ENCODE assay signal across 9 mouse cellular contexts in the genomic region with DNA sequence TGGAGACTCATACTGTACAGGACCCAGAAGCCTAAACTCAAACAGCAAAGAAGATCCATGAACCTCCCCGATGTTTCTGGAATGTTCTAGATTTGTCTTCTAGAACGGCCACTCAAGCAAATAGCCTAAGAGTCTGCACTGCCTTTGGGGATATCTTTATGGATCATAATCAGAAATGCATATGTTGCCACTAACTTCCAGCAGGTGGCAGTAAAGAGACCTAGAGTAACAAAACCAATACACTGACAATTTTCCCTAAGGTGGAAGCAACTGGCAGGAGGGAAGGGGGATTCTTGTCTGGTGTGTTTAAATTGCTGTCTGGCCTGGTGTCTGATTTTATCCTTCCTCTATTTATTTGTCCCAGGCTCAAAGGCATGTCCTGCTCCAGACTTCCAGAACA.
DNase-seq lines count a peak whose midpoint lies in the region; ATAC-seq lines count a peak whose summit lies in the region.
"Had no signal": no experiment of that assay in that cellular context is flagged by ENCODE, and none has a peak within 500 bp of the region (broad histone marks: within the 10 kb centered on the region; RNA-seq: fewer than 3 reads in every experiment).

No protein-coding gene starts in this region.

- H3K4me1 ChIP-seq in kidney, embryonic 15.5 days, result peaks cover 6% of the 10 kb centered on the region

- H3K4me2 ChIP-seq in kidney, embryonic 15.5 days, result no peak overlapping the region

- no peak overlapping the region for H3K9ac ChIP-seq in kidney, embryonic 15.5 days

- H3K9me3 ChIP-seq in kidney, embryonic 15.5 days (replicated peaks), result peaks cover 6% of the 10 kb centered on the region; the same call in 1 of the 2 replicates

- H3K27ac ChIP-seq in kidney, embryonic 15.5 days, result no peak overlapping the region
- H3K27ac ChIP-seq: macrophage had no signal

- peak; percentile 27 to 49 for DNase-seq in kidney, postnatal 36 days
- DNase-seq in CD4-positive helper T cell, adult 2 months (ENCODE audit: low read depth, low spot score), result peak; percentile 32
- DNase-seq in NIH3T3 (ENCODE audit: low read depth), result peak; percentile 55
- DNase-seq in lung, postnatal 10 days, result peak; percentile 43
- DNase-seq in urinary bladder, adult 2 months (ENCODE audit: low spot score), result no peak
- no peak for DNase-seq in neural tube, embryonic 10.5 days (ENCODE audit: extremely low spot score, low spot score)

- H3K36me3 ChIP-seq in kidney, embryonic 15.5 days, result no peaks in the 10 kb centered on the region

- no peak overlapping the region for H3K4me3 ChIP-seq in kidney, embryonic 15.5 days (replicated peaks)

- H3K27me3 ChIP-seq in kidney, embryonic 15.5 days, result no peaks in the 10 kb centered on the region

- no peak for ATAC-seq in kidney, embryonic 15.5 days (replicated peaks; ENCODE audit: low FRiP score)
- ATAC-seq: intestine, embryonic 16.5 days had no signal

- 94% methylated on average over 2 of the region's 2 CpGs for WGBS in kidney, embryonic 15.5 days

Comparison
In these comparisons a context has a peak if more than half of its experiments do, and no peak if none do; other contexts are left out.
1. DNase-seq: peak in kidney, postnatal 36 days (2 of 2), CD4-positive helper T cell, adult 2 months (single experiment), NIH3T3 (single experiment) and lung, postnatal 10 days (single experiment); none in urinary bladder, adult 2 months (single experiment) and neural tube, embryonic 10.5 days (single experiment).